Mouse (Mus musculus) testis, adult 2 months (tissue): ENCODE measurements at regions not wholly inside any gene's neighbourhood (a gene's known extent, or its start where the extent isn't known, plus 50 kb on each side); places are given as distances from the start of the nearest gene placed in this dataset.
A peak's percentile ranks its signal among the peaks of the same experiment; 100 is the strongest.

Source experiments
- H3K27ac ChIP-seq: fragments of 200-500 bp; 2 replicates; pipeline ENCODE4 v1.5.1; 2012; ENCODE audit warnings: low read depth, low read length; ENCODE audit not compliant: control insufficient read depth, insufficient read depth
- H3K27me3 ChIP-seq: fragments of 200-500 bp; 2 replicates; pipeline ENCODE4 v1.6.1; 2012; ENCODE audit warnings: mild to moderate bottlenecking, low read length, moderate library complexity; ENCODE audit not compliant: control insufficient read depth, insufficient read depth
- H3K36me3 ChIP-seq: fragments of 200-500 bp; 2 replicates; pipeline ENCODE4 v1.6.1; 2012; ENCODE audit warnings: mild to moderate bottlenecking, low read length; ENCODE audit not compliant: control insufficient read depth, insufficient read depth
- H3K4me1 ChIP-seq: fragments of 200-500 bp; 2 replicates; pipeline ENCODE4 v1.6.1; 2012; ENCODE audit warnings: low read length; ENCODE audit not compliant: control insufficient read depth, insufficient read depth
- H3K4me3 ChIP-seq: fragments of 200-500 bp; 2 replicates; pipeline ENCODE4 v1.5.1; 2012; ENCODE audit warnings: low read depth, mild to moderate bottlenecking, low read length, moderate library complexity, mixed read lengths; ENCODE audit not compliant: control insufficient read depth
- CTCF ChIP-seq: fragments of 200-500 bp; IDR thresholded peaks from 2 replicates; pipeline ENCODE4 v1.5.1; 2012; ENCODE audit warnings: low read depth, mild to moderate bottlenecking, inconsistent platforms, low read length, moderate library complexity; ENCODE audit not compliant: control insufficient read depth, insufficient read depth, insufficient replicate concordance
- POLR2A ChIP-seq: fragments of 200-500 bp; IDR thresholded peaks from 2 replicates; pipeline ENCODE4 v1.6.1; 2012; ENCODE audit warnings: low read depth, mild to moderate bottlenecking, inconsistent platforms, low read length, moderate library complexity; ENCODE audit not compliant: control insufficient read depth

DNA sequence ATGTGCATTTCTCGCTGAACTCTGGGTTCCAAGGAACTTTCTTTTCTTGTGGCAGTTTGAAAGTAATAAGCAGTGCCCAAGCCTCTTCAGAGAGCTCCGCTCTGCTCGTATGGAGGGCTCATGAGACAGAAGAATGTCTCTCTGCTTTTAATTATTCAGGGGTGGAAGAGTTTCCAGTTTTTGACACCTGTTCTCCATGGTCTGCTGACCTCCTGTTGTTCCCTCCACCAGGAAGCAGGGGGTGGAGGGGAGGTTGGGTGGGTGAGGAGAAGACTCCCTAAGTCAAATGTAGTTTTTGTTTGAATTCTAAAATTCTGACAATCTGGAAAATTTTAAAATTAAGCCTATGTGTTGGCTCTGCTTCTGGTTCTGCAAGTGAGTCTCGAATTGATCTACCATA lies 167.5 kb downstream of the Bcl11a start:
- TF ChIP-seq POLR2A, result no peak
- TF ChIP-seq CTCF, result no peak
- H3K27me3 ChIP-seq, result no peaks in the 10 kb centered on the region
- no peak overlapping the region for H3K4me3 ChIP-seq
- no peak overlapping the region for H3K27ac ChIP-seq
- H3K36me3 ChIP-seq, result no peaks in the 10 kb centered on the region
- peaks cover 4% of the 10 kb centered on the region for H3K4me1 ChIP-seq

DNA sequence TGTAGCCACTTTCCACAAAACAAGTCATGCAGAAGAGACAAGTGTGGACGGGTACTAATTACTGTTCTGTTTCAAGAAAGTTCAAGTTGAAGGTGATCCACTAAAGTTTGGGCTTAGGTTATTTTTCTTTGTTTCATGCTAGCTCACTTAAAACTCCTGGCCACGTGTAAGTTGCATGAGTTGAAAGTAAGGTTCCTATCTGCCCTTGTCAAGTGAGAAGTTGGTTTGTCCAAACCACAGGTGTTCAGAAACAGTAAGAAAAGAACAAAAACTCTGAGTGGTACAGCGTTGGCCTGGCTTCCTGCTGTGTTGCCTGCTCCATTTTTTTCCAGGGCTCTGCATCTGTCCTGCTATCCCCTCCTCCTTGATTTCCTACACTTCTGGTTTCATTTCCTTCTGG lies 168.5 kb downstream of the Bcl11a start:
- H3K4me1 ChIP-seq, result peaks cover 6% of the 10 kb centered on the region
- H3K27me3 ChIP-seq, result no peaks in the 10 kb centered on the region

DNA sequence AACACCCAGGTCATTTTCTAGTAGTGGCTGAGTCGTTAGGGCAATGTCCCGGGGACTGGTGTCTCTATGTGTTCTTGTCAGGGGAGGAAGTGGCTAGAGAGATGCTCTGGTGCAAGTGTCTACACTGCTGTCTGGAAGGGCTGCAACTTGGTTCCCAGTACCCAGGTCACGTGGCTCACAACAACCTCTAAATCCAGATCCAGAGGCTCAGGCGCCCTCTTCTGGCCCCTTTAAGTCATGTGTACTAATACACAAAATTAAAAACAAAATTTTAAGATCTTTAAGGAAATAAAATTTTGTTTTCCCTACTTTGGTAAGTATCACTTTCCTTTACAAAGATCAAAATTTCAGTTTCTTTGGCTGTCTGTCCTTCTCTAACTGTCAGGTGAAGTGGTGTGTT lies 169.4 kb downstream of the Bcl11a start:
- no peak overlapping the region for H3K4me3 ChIP-seq
- H3K27ac ChIP-seq, result no peak overlapping the region
- H3K36me3 ChIP-seq, result no peaks in the 10 kb centered on the region
- peaks cover 6% of the 10 kb centered on the region for H3K4me1 ChIP-seq
- H3K27me3 ChIP-seq, result no peaks in the 10 kb centered on the region
- TF ChIP-seq CTCF, result no peak
- no peak for TF ChIP-seq POLR2A

More for the DNA sequence above, 168.5 kb downstream of the Bcl11a start:
- no peak overlapping the region for H3K4me3 ChIP-seq
- no peaks in the 10 kb centered on the region for H3K36me3 ChIP-seq
- TF ChIP-seq CTCF, result no peak
- no peak for TF ChIP-seq POLR2A
- no peak overlapping the region for H3K27ac ChIP-seq

DNA sequence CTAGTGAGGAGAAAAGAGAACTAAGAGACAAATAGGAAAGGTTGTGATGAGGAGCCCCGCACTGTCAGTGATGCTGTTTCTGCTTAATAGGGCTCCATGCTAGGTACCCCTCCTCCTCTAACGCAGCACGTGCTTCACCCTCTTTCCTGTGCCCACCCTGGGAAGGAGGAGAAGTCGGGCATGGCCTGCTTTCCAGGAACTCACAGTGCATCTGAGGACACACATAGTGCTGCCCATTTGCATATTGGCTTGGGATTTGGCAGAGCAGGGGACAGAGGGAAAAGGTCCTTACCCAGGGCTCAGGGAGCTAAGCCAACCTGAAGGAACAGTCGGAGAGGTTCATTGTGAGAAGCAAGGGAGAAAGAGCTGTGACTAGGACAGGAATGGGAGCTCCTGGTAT lies 173.7 kb downstream of the Bcl11a start:
- Histone ChIP-seq H3K27me3 (no peaks in the 10 kb centered on the region), H3K36me3 (no peaks in the 10 kb centered on the region), H3K4me1 (peaks cover 12% of the 10 kb centered on the region), H3K4me3 (no peak overlapping the region), H3K27ac (no peak overlapping the region)
- TF ChIP-seq POLR2A (no peak), CTCF (no peak)

DNA sequence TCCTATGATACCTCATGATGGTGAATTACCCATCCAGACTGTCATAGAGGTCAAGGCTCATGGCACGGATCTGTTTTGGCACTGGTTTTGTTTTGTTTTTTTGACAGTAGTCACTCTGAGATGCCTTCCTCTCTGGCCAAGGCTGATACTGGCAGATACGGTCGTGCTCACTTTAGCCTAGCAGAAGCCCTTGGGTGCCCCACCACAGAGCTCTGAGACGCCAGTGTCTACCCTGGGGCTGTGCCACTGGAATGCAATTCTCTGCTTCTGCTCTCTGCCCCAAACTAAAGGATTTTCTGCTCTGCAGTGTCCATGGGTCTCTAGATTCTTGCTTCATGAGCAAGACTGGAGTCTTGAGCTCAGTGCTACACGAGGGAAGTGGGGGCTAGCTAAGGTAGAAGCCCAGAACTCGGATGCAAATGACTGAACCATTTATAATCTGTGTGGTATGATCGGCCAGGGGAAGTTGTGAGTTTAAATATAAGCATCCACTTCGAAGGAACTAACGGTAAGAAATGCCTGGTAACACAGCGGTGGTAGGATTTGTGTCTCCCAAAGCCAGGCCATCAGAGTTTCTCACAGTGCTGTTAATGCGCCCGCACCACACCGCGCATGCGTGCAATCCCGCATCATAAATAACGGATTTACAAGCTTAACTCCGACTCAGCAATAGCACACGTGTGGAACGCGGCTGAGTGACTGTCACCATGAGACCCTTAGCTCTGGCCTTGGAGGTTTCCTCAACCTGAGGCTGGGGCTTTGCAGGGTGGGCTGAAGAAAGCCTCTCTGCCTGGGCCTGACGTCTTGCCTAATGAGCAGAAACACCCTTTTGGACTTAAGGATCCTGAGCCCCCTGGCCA lies 177.6 kb downstream of the Bcl11a start:
- Histone ChIP-seq H3K27ac (peak overlapping the region; percentile 45), H3K27me3 (no peaks in the 10 kb centered on the region), H3K4me1 (peaks cover 8% of the 10 kb centered on the region), H3K4me3 (peak overlapping the region; percentile 52), H3K36me3 (no peaks in the 10 kb centered on the region)
- TF ChIP-seq POLR2A, result 0 out of 2 replicates have a peak, but pooled peaks have one; percentile 8
- TF ChIP-seq CTCF, result no peak

DNA sequence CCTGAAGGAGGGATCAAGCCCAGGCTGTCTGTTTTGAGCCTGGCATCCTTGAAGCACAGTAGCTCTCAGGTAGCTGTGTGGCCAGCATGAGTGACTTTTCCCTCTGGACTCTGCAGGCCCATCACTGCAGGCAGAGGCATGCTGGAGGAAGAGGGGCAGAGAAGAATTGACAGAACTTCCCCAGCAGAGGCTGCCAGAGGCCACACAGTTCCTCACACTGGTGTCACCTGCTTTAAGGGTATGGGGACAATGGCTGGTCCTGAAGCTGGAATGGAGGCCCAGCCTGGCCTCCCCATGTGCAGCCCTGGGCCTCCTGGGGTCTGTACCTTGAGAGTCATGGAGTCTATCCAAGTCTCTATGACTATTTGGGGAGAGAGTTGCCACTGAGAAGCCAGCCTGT lies 179.9 kb downstream of the Bcl11a start:
- Histone ChIP-seq H3K27ac (no peak overlapping the region), H3K27me3 (no peaks in the 10 kb centered on the region), H3K36me3 (no peaks in the 10 kb centered on the region), H3K4me1 (peaks cover 6% of the 10 kb centered on the region), H3K4me3 (no peak overlapping the region)
- TF ChIP-seq CTCF (no peak), POLR2A (no peak)

DNA sequence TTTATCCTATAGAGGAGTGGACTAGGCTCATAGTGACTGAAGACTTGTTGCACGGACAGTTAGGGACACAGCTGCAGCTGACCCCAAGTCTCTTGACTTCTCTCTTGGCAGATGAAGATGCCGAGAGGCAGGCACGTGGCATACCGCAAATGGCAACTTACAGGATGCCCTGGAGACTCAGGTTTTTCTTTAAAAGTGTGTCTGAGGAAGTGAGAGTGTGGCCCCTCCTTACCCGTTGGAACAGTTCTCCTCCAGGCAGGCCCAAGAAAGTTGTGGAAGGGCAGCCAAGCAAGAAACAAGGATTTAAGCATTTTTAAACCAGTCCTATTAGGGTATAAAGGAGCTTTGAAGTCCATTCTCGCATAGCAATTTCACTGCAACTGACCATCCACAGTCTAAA lies 180.5 kb downstream of the Bcl11a start:
- Histone ChIP-seq H3K27ac (no peak overlapping the region), H3K36me3 (no peaks in the 10 kb centered on the region), H3K4me1 (peaks cover 6% of the 10 kb centered on the region), H3K4me3 (no peak overlapping the region), H3K27me3 (no peaks in the 10 kb centered on the region)
- no peak for TF ChIP-seq POLR2A
- TF ChIP-seq CTCF, result no peak

DNA sequence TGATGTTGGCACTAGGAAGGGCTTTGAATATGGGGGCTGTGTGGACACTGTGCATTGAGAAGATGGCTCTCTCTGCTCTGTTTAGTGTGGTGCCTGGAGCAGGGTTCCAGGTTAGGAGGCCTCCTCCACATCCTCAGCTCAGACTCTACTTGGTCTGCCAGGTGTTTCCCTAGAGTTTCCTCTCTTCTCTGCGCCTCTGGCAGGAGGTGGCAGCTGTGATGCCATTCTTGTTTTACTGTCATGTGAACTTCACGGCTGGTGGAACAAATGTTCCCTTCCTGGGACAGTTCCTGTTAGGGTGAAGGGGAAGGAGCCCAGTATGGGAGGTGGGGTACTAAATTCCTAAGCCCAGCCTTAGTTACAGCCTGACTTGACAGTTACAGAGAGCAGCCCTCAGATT lies 181.8 kb downstream of the Bcl11a start:
- H3K4me3 ChIP-seq, result no peak overlapping the region
- no peaks in the 10 kb centered on the region for H3K36me3 ChIP-seq
- TF ChIP-seq POLR2A (no peak), CTCF (no peak)
- peaks cover 6% of the 10 kb centered on the region for H3K4me1 ChIP-seq
- no peaks in the 10 kb centered on the region for H3K27me3 ChIP-seq
- no peak overlapping the region for H3K27ac ChIP-seq
